Mouse (Mus musculus): ENCODE data around the gene Creb3l4.

Gene Creb3l4

GRCm38 (mm10) chr3:90190859-90191510 lies 52.3 kb downstream of the Creb3l4 start:
- DNase-seq (ENCODE audit: low spot score) = no peak

Measured in left cerebral cortex, adult 11 months (tissue).